Mouse (Mus musculus) bone marrow, adult 2 months (tissue): ENCODE data around the gene Vac14. TPM values are rescaled to one million over a fixed set of nuclear protein-coding genes. Genes with fewer than 3 reads are reported as not detected.

Experiments
- H3K27ac ChIP-seq: fragments of 200-500 bp; 2 replicates; pipeline ENCODE4 v1.5.1; 2012; ENCODE audit warnings: low read depth, mild to moderate bottlenecking, control low read depth, inconsistent platforms, low read length; ENCODE audit not compliant: control insufficient read depth, poor library complexity, insufficient read depth
- H3K4me1 ChIP-seq: fragments of 200-500 bp; 2 replicates; pipeline ENCODE4 v1.6.1; 2011; ENCODE audit warnings: low read length; ENCODE audit not compliant: control insufficient read depth, insufficient read depth
- H3K4me3 ChIP-seq: fragments of 200-500 bp; replicated peaks from 2 replicates; pipeline ENCODE3; 2011; ENCODE audit warnings: mild to moderate bottlenecking, low read depth, low read length, control low read depth; ENCODE audit not compliant: control insufficient read depth
- CTCF ChIP-seq: fragments of 200-500 bp; IDR thresholded peaks from 2 replicates; pipeline ENCODE4 v1.5.1; 2011; ENCODE audit warnings: low read length, control low read depth; ENCODE audit not compliant: control insufficient read depth, insufficient read depth
- POLR2A ChIP-seq: fragments of 200-500 bp; IDR thresholded peaks from 2 replicates; pipeline ENCODE4 v1.6.1; 2011; ENCODE audit warnings: low read depth, mild to moderate bottlenecking, control low read depth, low read length, borderline replicate concordance; ENCODE audit not compliant: control insufficient read depth
- WGBS: fragments of 180-500 bp; shearing (Covaris S2); methylation state at CpG from one replicate; pipeline ENCODE4 v1.1.7; 2018; 5-methylcytosine and 5-hydroxymethylcytosine counted together
- polyA plus RNA-seq: library from polyadenylated mRNA; stranded (reverse); fragments of >200 nt; gene quantifications from 2 replicates; pipeline ENCODE4 v1.2.4, GENCODE M21; 2011; ENCODE audit warnings: low replicate concordance; ENCODE audit not compliant: missing spikeins, insufficient read depth, insufficient read length

The Vac14 gene
- polyA plus RNA-seq, 1 experiment: 19.2 TPM

GRCm38 (mm10) chr8:110697571-110697970, 79.2 kb downstream of the Vac14 start:
- H3K4me1 ChIP-seq: no peaks in the 10 kb centered on the region
- WGBS: 81% methylated on average over 5 of the region's 5 CpGs
- TF ChIP-seq CTCF (no peak), POLR2A (no peak)

GRCm38 (mm10) chr8:110698098-110698497, 79.7 kb downstream of the Vac14 start:
- Histone ChIP-seq H3K4me1 (no peaks in the 10 kb centered on the region), H3K4me3 (no peak overlapping the region), H3K27ac (no peak overlapping the region)
- 59% methylated on average over 1 of the region's 1 CpGs for WGBS
- TF ChIP-seq POLR2A (no peak), CTCF (no peak)

More at GRCm38 (mm10) chr8:110697571-110697970, 79.2 kb downstream of the Vac14 start:
- no peak overlapping the region for H3K27ac ChIP-seq
- H3K4me3 ChIP-seq: no peak overlapping the region

- Histone ChIP-seq H3K4me3 (no peak overlapping the region), H3K27ac (no peak overlapping the region), H3K4me1 (no peaks in the 10 kb centered on the region)
- TF ChIP-seq CTCF (no peak), POLR2A (no peak)
- WGBS: 88% methylated on average over 7 of the region's 7 CpGs
Measured at GRCm38 (mm10) chr8:110699501-110699900, 81.1 kb downstream of the Vac14 start.

GRCm38 (mm10) chr8:110700561-110700960, 82.2 kb downstream of the Vac14 start:
- Histone ChIP-seq H3K4me3 (no peak overlapping the region), H3K4me1 (no peaks in the 10 kb centered on the region), H3K27ac (no peak overlapping the region)
- TF ChIP-seq CTCF: no peak
- no peak for TF ChIP-seq POLR2A
- WGBS: 77% methylated on average over 2 of the region's 2 CpGs

- WGBS: 82% methylated on average over 9 of the region's 9 CpGs
- no peak overlapping the region for H3K27ac ChIP-seq
- H3K4me1 ChIP-seq: no peaks in the 10 kb centered on the region
- TF ChIP-seq POLR2A (no peak), CTCF (no peak)
- H3K4me3 ChIP-seq: no peak overlapping the region
Measured at GRCm38 (mm10) chr8:110702636-110703459, 84.5 kb downstream of the Vac14 start.

- 70% methylated on average over 9 of the region's 9 CpGs for WGBS
- TF ChIP-seq CTCF (no peak), POLR2A (no peak)
- Histone ChIP-seq H3K4me3 (no peak overlapping the region), H3K4me1 (no peaks in the 10 kb centered on the region), H3K27ac (no peak overlapping the region)
Measured at GRCm38 (mm10) chr8:110703460-110704061, 85.2 kb downstream of the Vac14 start.

- H3K27ac ChIP-seq: no peak overlapping the region
- no peak overlapping the region for H3K4me3 ChIP-seq
- no peaks in the 10 kb centered on the region for H3K4me1 ChIP-seq
- 88% methylated on average over 3 of the region's 3 CpGs for WGBS
- TF ChIP-seq POLR2A (no peak), CTCF (no peak)
Measured at GRCm38 (mm10) chr8:110704103-110704502, 85.7 kb downstream of the Vac14 start.

- Histone ChIP-seq H3K4me1 (no peaks in the 10 kb centered on the region), H3K27ac (no peak overlapping the region), H3K4me3 (no peak overlapping the region)
- TF ChIP-seq POLR2A (no peak), CTCF (no peak)
- 69% methylated on average over 14 of the region's 14 CpGs for WGBS
Measured at GRCm38 (mm10) chr8:110705391-110706287, 87.3 kb downstream of the Vac14 start.
